Mouse (Mus musculus): Measurements from ENCODE around the gene Fabp3.

DNA sequence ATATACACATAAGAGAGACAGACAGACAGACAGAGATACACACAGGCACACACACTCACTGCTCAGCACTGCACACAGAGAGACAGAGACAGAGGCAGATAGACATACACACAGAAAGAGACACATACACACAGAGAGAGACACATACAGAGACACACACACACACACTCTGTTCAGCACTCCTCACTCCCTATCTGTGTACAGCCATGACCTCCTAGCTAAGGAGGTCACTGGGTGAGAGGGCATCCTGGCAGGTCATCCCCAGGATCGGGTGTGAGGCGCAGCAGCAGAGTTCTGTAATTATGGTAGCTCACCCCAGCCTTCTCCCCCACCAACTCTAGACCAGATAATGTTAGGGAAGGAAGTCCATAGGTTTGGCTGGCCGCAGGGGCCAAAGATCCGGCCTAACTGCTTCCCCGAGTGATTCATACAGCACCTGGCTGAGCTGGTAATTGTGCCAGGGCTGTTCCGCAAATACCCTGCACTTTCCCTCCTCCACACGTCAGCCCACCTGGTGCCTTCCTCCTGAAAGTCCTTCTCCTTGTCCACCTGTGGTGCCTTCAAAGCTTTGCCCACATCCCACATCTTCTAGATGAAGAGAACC, 31.7 kb upstream of the Fabp3 start:
- TF ChIP-seq POLR2A (IDR thresholded peaks at IDR 0.05; ENCODE audit: borderline replicate concordance, extremely low read depth, insufficient read depth, insufficient read length, poor library complexity, severe bottlenecking) (no peak), CTCF (IDR thresholded peaks at IDR 0.05; ENCODE audit: borderline replicate concordance, extremely low read depth, insufficient read depth, insufficient read length) (no peak)
